Mouse (Mus musculus): ENCODE measurements around the gene Arhgap17.

DNA sequence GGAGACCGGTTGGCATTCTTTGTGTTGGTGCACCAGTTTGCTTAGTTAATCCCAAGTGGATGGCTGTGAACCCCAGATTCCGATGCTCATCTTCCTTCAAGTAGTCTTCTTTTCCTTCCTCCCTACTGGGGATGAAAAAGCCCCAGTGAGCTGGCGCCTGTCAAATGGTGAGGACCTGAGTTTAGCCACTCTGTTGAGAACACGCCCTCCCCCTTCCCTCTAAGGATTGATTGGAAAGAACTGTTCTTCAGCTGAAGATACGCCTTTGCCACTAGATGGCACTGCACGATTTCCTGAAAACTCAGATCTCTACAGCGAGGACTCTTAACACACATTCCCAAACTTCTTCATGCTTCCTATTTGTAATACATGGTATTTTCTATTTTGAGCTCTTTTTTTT is 29.1 kb upstream of the Arhgap17 start:
- TF ChIP-seq TAL1 (IDR thresholded peaks at IDR 0.05; ENCODE audit: low read length) (no peak), CTCF (IDR thresholded peaks at IDR 0.05 in 2 of 3, conservative IDR thresholded peaks at IDR 0.05 in 1 of 3; ENCODE audit: control insufficient read depth in 1 of 3, insufficient read depth in 1 of 3, low read depth in 2 of 3, low read length in 3 of 3, poor library complexity in 1 of 3, severe bottlenecking in 1 of 3) (peak; percentile 53 to 76 (median 56)), ETS1 (IDR thresholded peaks at IDR 0.05; ENCODE audit: low read depth, low read length) (no peak), MAFK (IDR thresholded peaks at IDR 0.05; ENCODE audit: borderline replicate concordance, low read depth, low read length) (no peak), POLR2A (IDR thresholded peaks at IDR 0.05; ENCODE audit: control insufficient read depth in 1 of 2, insufficient read depth in 1 of 2, low read depth in 1 of 2, low read length in 2 of 2, poor library complexity in 1 of 2) (no peak), MAX (IDR thresholded peaks at IDR 0.05; ENCODE audit: low read length) (no peak), KAT2A (conservative IDR thresholded peaks at IDR 0.05; ENCODE audit: low read depth, low read length) (no peak)
